Mouse (Mus musculus) cortical plate, adult 2 months (tissue): ENCODE measurements around the gene Fxyd5. TPM values are rescaled to one million over a fixed set of nuclear protein-coding genes. Genes with fewer than 3 reads are reported as not detected.
A peak's percentile ranks its signal among the peaks of the same experiment; 100 is the strongest.

ENCODE experiments used
- H3K27ac ChIP-seq: fragments of 200-500 bp; 2 replicates; pipeline ENCODE4 v1.5.1; 2012; ENCODE audit warnings: low read length, control low read depth, inconsistent platforms; ENCODE audit not compliant: insufficient read depth
- H3K4me1 ChIP-seq: fragments of 200-500 bp; 2 replicates; pipeline ENCODE4 v1.6.1; 2011; ENCODE audit warnings: low read length; ENCODE audit not compliant: control insufficient read depth, insufficient read depth
- H3K4me3 ChIP-seq: fragments of 200-500 bp; 2 replicates; pipeline ENCODE4 v1.5.1; 2011; ENCODE audit warnings: mild to moderate bottlenecking, low read length, control low read depth; ENCODE audit not compliant: insufficient read depth
- CTCF ChIP-seq: fragments of 200-500 bp; IDR thresholded peaks from 2 replicates; pipeline ENCODE4 v1.5.1; 2011; ENCODE audit warnings: mild to moderate bottlenecking, control low read depth, low read length; ENCODE audit not compliant: insufficient read depth; ENCODE audit errors: extremely low read depth
- POLR2A ChIP-seq: fragments of 200-500 bp; IDR thresholded peaks from 2 replicates; pipeline ENCODE4 v1.6.1; 2011; ENCODE audit warnings: mild to moderate bottlenecking, low read length, control low read depth; ENCODE audit not compliant: insufficient read depth; ENCODE audit errors: extremely low read depth
- polyA plus RNA-seq: library from polyadenylated mRNA; depleted of rRNA; stranded (reverse); fragments of >200 nt; gene quantifications from 2 replicates; pipeline ENCODE4 v1.2.3, GENCODE M21; 2012; rRNA removed

The Fxyd5 gene
- 52.7 and 62.8 TPM in 2 replicates for polyA plus RNA-seq

DNA sequence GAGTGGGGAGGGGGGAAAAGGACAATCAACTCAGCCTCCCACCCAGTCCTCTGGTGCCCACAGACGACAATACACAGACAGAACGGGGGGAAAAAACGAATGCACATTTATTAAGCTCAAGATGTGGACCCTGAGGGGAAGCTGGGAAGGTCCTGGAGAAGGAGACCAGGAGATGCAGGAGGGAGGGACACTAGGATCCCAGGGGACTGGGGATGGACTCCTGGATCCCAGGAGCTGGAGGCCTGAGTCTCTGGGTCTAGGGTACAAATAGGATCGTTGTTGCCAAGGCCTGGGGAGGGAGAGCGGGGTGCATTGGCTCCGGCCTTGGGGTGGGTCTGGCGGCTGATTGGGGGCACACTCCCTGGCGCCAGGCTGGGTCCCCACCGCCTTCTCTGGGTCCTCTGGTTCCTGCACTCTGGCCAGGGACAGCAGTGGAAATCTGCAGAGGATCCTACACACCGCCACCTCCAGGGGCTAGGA, at the start of gene Fxyd5:
TSS of gene Fxyd5 (minus strand) at position 51 of the 480 bp plus-strand sequence.
- Histone ChIP-seq H3K4me1 (no peaks in the 10 kb centered on the region), H3K27ac (peak within 1 kb of the TSS; percentile 64; the same call in 1 of the 2 replicates), H3K4me3 (0 out of 2 replicates have a peak within 1 kb of the TSS, but pooled peaks have one; percentile 15)
- TF ChIP-seq POLR2A = no peak
- no peak for TF ChIP-seq CTCF

DNA sequence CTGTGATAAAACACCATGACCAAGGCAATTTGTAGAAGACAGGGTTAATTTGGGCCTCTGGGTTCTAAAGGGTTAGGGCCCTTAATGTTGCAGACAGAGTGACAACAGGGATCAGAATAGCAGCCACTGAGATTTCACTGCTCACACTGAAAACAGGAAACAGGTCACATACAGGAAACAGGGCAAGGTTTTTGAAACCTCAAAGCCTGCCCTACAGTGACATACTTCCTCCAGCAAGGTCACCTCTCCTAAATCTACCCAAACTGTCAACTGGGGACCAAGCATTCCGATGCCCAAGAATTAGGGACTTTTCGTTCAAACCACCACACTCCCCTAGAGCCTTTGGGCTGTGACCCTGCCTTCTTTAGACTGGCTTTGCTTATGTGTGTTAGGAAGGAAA, 47.4 kb upstream of the Fxyd5 start:
- no peak for TF ChIP-seq POLR2A
- no peak for TF ChIP-seq CTCF
- Histone ChIP-seq H3K4me1 (no peaks in the 10 kb centered on the region), H3K27ac (no peak overlapping the region)

DNA sequence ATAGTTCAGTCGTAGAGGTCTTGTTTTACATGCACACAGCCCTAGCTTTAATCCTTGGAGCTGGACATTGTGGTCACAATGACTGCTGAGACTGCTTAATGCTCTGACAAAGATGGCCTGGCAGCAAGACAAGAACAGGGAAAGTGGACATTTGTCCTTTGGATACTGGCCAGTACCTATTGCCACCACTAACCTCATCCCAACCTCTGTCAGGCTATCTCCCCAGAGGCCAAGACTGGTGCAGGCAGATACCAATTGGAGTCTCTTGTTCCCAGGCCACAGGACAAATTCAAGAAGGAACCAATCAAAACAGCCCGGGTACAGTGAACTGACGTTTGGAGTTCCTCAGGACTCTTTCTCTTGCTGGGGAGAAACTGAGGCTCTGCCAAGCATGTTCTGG, 45.9 kb upstream of the Fxyd5 start:
- Histone ChIP-seq H3K27ac (peak overlapping the region; percentile 17), H3K4me1 (no peaks in the 10 kb centered on the region)
- TF ChIP-seq CTCF (no peak), POLR2A (no peak)

More for the DNA sequence above, 47.4 kb upstream of the Fxyd5 start:
- no peak overlapping the region for H3K4me3 ChIP-seq

DNA sequence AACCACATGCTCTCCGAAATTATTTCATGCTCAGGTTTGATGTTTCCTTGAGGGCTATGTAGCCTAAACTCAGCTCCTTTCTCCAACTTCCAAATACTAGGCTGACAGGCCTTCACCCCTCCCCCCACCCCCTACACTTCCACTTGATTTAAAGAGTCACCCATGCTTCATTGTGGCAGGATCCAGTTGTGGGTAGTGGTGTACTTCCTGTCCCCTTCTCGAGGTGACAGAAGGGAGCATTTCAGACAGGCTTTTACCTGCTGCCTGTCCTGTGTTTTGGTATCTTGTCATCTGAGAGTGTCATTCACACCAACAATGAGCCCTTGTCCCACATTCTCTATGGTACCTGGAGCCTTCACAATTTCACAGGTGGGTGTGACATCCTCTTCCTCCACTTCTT, 45.0 kb upstream of the Fxyd5 start:
- H3K4me3 ChIP-seq = no peak overlapping the region
- H3K27ac ChIP-seq = peak overlapping the region; percentile 75
- no peaks in the 10 kb centered on the region for H3K4me1 ChIP-seq
- no peak for TF ChIP-seq POLR2A
- TF ChIP-seq CTCF = no peak

More for the DNA sequence above, 45.9 kb upstream of the Fxyd5 start:
- H3K4me3 ChIP-seq = no peak overlapping the region

DNA sequence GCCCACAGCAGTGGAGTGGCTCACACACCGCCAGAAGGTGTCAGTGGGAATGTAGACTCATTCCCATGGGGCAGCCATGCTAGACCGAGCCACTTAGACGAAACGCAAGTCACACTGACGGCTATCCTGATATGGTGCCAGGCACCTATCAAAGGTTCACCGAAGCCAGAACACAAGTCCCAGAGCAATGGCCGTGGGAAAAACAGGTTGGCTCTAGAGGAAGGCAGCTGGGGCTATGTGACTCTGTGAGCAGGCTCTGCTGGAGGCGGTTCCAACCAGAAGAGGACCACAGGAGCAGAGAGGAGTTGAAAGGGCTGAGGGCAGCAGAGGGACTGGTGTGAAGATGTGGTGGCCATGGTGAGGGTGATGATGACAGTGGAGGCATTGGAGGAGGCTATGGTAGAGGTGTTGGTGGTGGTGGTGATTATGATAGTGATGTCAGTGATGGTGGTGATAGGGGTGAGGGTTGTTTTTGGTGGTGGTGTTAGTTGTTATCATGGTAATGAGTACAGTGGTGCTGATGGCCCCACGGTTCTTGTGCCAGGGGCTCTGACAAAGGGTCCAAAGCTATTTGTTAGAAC, 44.0 kb upstream of the Fxyd5 start:
- TF ChIP-seq CTCF (no peak), POLR2A (no peak)
- peak overlapping the region; percentile 75 for H3K27ac ChIP-seq

DNA sequence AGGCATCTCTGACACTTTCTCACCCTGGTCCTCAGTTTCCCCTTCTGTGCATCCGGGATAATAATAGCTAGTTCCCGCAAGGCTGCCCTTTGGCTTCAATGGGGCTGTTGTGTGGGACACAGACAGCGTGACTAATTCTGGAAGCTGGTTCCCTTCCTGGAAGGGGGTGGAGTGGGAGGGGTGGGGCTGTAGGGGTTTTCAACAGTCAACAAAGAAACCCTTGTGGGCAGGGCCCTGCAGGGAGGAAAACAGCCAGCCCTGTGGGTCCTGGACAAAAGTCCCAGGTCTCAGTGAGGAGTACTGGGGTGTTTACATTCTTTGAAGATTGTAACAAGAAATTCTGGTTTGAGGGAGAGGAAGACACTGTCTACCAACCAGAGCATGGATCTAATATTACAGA, 42.9 kb upstream of the Fxyd5 start:
- no peak overlapping the region for H3K4me3 ChIP-seq
- no peaks in the 10 kb centered on the region for H3K4me1 ChIP-seq
- peak overlapping the region; percentile 75 for H3K27ac ChIP-seq
- no peak for TF ChIP-seq POLR2A
- no peak for TF ChIP-seq CTCF

More for the DNA sequence above, 44.0 kb upstream of the Fxyd5 start:
- H3K4me3 ChIP-seq = no peak overlapping the region
- H3K4me1 ChIP-seq = no peaks in the 10 kb centered on the region

DNA sequence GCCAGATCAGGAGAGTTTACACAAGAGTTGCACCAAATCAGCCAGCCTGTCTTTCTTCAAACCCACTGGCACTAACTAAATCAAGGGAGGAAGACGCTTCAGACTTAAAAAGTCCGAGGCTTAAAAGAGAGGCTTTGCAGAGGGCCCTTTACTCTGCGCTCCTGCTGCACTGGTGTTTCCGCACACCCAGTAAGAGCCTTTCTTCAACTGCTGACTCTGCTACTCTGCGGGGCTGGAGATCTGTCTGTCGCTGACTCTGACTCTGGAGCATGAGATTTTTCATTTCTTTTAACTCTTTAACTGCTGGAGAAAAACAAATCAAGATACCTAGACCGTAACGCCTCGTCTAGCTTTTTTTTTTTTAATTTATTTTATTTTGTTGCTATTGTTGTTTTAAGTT, 41.9 kb upstream of the Fxyd5 start:
- H3K27ac ChIP-seq = peak overlapping the region; percentile 90
- H3K4me3 ChIP-seq = no peak overlapping the region
- no peaks in the 10 kb centered on the region for H3K4me1 ChIP-seq
- TF ChIP-seq CTCF (no peak), POLR2A (no peak)

DNA sequence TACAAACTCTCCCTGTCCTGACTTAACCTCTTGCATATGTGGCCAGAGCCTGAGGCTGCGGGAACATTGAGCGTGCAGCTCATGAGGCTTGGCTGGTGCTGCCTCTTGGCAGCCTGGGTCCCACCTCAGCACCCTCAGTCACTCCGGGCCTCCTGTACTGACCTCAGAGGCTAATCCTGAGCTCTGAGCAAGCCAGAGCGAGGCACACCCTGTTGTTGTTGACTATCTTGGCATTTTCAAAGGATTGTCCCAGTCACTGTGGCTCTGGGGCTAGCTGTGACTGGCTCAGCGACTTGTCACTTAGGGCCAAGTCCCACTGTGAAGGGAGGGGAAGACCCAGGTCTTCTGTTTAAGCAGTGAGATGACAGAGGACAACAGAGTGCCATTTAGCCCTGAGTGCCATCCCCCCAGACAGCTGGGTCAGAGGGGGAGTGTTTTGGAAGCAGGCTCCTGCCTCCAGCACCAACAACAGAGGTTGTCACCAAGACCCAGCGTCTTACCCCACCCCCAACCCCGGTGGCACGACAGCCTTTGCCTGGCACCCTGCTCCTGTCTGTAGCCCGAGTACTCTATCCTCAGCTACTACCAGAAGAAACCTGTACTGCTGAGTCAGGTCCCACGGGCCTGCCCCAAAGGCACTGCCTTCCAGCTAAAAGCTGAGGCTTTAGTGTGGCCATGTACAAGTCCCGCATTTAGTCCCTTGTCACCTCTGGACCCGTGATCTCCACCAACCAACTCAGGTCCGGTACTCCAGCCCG, 40.7 kb upstream of the Fxyd5 start:
- Histone ChIP-seq H3K4me1 (no peaks in the 10 kb centered on the region), H3K4me3 (no peak overlapping the region), H3K27ac (peak overlapping the region; percentile 90)
- TF ChIP-seq CTCF (no peak), POLR2A (no peak)

DNA sequence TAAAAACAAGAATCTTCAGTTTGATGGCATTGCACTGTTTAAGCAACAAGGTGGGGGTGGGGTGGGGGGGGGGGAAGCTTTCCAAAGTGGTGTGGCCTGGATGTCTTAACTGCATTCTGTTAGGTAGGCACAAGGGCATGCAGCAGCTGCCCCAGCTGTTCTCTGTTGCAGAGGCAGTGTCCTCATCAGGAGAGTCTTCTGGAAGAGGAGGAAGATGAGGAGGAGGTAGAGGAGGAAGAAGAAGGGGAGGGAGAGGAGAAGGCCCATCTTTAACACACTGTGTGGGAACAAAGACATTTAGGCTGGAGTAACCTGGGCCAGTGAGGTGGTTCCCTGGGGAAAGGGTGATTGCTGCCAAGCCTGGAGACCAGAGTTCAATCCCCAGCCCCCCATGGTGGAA, 39.8 kb upstream of the Fxyd5 start:
- Histone ChIP-seq H3K27ac (no peak overlapping the region), H3K4me3 (no peak overlapping the region), H3K4me1 (no peaks in the 10 kb centered on the region; the same call in 1 of the 2 replicates)
- TF ChIP-seq CTCF (no peak), POLR2A (no peak)
